Mouse (Mus musculus) liver, embryonic 11.5 days (tissue): ENCODE results near the gene Ddias. TPM values are rescaled to one million over a fixed set of nuclear protein-coding genes. Genes with fewer than 3 reads are reported as not detected.

ENCODE experiments used
- ATAC-seq: fragments of 200-750 bp; cut with Nextera tagmentation; replicated peaks from 2 replicates; pipeline ENCODE4 v1.8.0; 2017; ENCODE audit warnings: moderate number of reproducible peaks, mild to moderate bottlenecking, moderate TSS enrichment, moderate library complexity; ENCODE audit not compliant: low FRiP score
- DNase-seq: peaks from one replicate; pipeline ENCODE4 v3.0.0-alpha.2; 2017; ENCODE audit warnings: low spot score
- H3K27ac ChIP-seq: fragments of 300-500 bp; sonication (generic); 2 replicates; pipeline ENCODE4 v1.5.1; 2014; ENCODE audit warnings: mild to moderate bottlenecking, low read depth, low read length, control low read depth
- H3K27me3 ChIP-seq: fragments of 300-500 bp; sonication (generic); replicated peaks from 2 replicates; pipeline ENCODE4 v1.6.1; 2014; ENCODE audit warnings: low read length, mixed read lengths; ENCODE audit not compliant: control insufficient read depth, insufficient read depth
- H3K36me3 ChIP-seq: fragments of 300-500 bp; sonication (generic); 2 replicates; pipeline ENCODE4 v1.6.1; 2014; ENCODE audit warnings: mild to moderate bottlenecking, low read length, moderate library complexity, mixed read lengths; ENCODE audit not compliant: control insufficient read depth, insufficient read depth
- H3K4me1 ChIP-seq: fragments of 300-500 bp; sonication (generic); replicated peaks from 2 replicates; pipeline ENCODE4 v1.6.1; 2014; ENCODE audit warnings: low read length, mixed read lengths; ENCODE audit not compliant: control insufficient read depth, insufficient read depth
- H3K4me2 ChIP-seq: fragments of 300-500 bp; sonication (generic); 2 replicates; pipeline ENCODE4 v1.6.1; 2014; ENCODE audit warnings: mild to moderate bottlenecking, control low read depth, moderate library complexity
- H3K4me3 ChIP-seq: fragments of 300-500 bp; sonication (generic); 2 replicates; pipeline ENCODE4 v1.5.1; 2014; ENCODE audit warnings: low read depth, low read length, control low read depth
- H3K9ac ChIP-seq: fragments of 300-500 bp; sonication (generic); 2 replicates; pipeline ENCODE4 v1.6.1; 2014; ENCODE audit warnings: low read depth, low read length, control low read depth
- H3K9me3 ChIP-seq: fragments of 300-500 bp; sonication (generic); 2 replicates; pipeline ENCODE4 v1.6.1; 2016; ENCODE audit warnings: low read length, inconsistent platforms, mixed read lengths; ENCODE audit not compliant: control insufficient read depth
- WGBS: fragments of 180-500 bp; shearing (Covaris S2); extraction: QIAGEN DNeasy Blood & Tissue Kit; methylation state at CpG from one replicate; pipeline ENCODE4 v1.1.7; 2014; 5-methylcytosine and 5-hydroxymethylcytosine counted together
- polyA plus RNA-seq: library from polyadenylated mRNA; unstranded; fragments of >200 nt; fragmentation: Nextera tagmentation; extraction: Ambion mirVana; gene quantifications from 2 replicates; pipeline ENCODE4 v1.2.1, GENCODE M21; 2014

Ddias gene
- polyA plus RNA-seq, 1 experiment from 2014 or later: 21.2 TPM

DNA sequence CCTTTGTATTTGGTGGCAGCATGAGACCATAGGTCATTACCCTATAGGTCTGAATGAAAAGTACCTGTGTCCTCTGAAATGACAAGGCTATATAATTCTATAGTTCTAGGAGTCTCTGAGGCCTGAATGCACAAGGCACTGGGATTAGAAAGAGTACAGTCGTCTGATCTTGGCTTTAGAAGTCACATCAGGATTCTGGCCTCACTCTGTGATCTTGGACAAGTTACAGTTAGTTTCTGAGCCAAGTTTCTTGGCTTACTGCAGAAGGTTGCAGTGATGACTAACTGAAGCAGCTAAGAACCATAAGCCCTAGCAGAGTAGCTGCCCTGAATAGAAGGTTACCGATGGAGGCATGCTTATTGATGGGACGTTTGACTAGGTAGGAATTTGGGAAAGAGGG lies 2.0 kb upstream of the Ddias start:
- Histone ChIP-seq H3K4me3 (peak overlapping the region; percentile 63), H3K27ac (peak overlapping the region; percentile 97), H3K9me3 (no peaks in the 10 kb centered on the region), H3K36me3 (peaks cover 3% of the 10 kb centered on the region; the same call in 1 of the 2 replicates), H3K4me2 (peak overlapping the region; percentile 82), H3K27me3 (no peaks in the 10 kb centered on the region), H3K4me1 (peaks cover 27% of the 10 kb centered on the region), H3K9ac (peak overlapping the region; percentile 91)
- DNase-seq: no peak
- ATAC-seq: no peak
- 31% methylated on average over 3 of the region's 3 CpGs for WGBS

DNA sequence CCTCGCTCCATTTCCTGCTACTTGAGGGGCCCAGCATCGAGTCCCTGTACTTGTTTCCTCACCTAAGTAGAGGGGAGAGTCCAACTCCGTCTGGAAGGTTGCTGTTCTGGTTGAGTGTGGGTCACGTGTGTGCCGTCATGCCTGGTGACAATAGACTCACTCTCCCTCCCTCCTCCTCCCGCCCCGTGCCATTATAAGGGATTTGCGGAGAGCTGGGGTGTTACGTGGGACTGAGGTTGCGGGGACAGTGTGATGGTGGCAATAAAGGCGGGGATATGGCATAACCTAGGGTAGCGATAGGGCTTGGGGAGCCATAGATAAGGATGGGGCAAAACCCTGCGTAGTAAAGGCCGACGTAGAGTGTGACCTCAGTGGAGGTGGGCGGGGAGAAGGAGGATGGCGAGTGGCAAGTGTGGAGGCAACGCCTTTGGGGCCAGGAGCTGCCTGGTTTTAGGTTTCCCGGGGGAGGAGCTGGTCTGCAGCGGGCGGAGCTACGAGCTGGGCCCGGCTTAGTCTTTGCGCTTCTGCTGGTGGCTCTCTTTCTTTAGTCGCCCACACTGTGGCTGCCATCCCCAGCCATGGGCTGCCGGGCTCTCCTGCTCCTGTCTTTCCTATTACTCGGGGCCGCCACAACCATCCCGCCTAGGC lies 838 bp upstream of the Ddias start:
- peak overlapping the region; percentile 91 for H3K9ac ChIP-seq
- H3K27ac ChIP-seq: peak overlapping the region; percentile 97
- H3K27me3 ChIP-seq: no peaks in the 10 kb centered on the region
- H3K4me1 ChIP-seq: peaks cover 24% of the 10 kb centered on the region
- peak; percentile 89 for DNase-seq
- WGBS: 0% methylated on average over 28 of the region's 29 CpGs
- H3K4me3 ChIP-seq: peak overlapping the region; percentile 63
- peaks cover 3% of the 10 kb centered on the region; the same call in 1 of the 2 replicates for H3K36me3 ChIP-seq
- H3K4me2 ChIP-seq: peak overlapping the region; percentile 82
- no peaks in the 10 kb centered on the region for H3K9me3 ChIP-seq
- ATAC-seq: peak; percentile 91

DNA sequence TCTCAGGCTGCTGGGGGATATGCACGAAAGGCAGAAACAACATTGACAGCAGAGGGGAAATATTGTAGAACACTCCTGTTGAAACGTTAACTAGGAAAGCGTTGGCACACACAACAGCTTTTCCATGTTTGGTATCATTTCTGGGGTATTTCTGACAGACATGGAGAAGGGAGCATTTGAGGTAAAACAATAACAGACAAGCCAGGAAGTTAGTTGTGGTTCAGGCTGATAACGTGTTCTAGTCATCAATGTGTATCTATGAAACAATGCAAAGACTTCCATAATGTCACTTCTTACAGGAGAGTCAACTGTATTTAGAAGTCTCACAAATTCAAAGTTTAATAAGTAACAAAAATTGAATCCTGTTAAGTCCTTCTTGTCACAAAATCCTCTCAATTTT lies 2.5 kb downstream of the Ddias start:
- H3K4me2 ChIP-seq: no peak overlapping the region
- WGBS: 83% methylated on average over 4 of the region's 4 CpGs
- no peak overlapping the region for H3K27ac ChIP-seq
- peaks cover 10% of the 10 kb centered on the region for H3K4me1 ChIP-seq
- H3K27me3 ChIP-seq: no peaks in the 10 kb centered on the region
- DNase-seq (no peak), ATAC-seq (no peak)
- H3K9me3 ChIP-seq: no peaks in the 10 kb centered on the region
- H3K9ac ChIP-seq: no peak overlapping the region
- peaks cover 3% of the 10 kb centered on the region; the same call in 1 of the 2 replicates for H3K36me3 ChIP-seq
- no peak overlapping the region for H3K4me3 ChIP-seq

DNA sequence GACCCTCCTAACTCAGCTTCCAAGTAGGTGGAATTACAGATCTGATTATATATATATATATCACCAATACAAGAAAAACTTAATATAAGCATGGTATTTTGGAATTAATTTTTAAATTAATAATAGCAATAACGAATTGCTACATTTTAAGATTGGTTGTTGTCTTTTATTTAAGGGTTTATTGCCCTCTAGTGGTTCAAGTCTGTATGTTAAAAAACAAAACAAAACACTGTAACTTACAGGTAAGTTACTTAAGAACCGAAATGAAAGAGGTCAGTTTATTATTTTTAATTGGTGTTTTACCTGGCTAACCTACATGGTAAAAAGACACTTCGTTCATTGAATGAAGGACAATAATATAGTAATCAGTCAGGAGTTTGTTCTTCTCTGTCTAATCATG lies 3.9 kb downstream of the Ddias start:
- Histone ChIP-seq H3K9me3 (no peaks in the 10 kb centered on the region), H3K9ac (no peak overlapping the region), H3K36me3 (peaks cover 3% of the 10 kb centered on the region; the same call in 1 of the 2 replicates), H3K27ac (no peak overlapping the region), H3K27me3 (no peaks in the 10 kb centered on the region), H3K4me1 (peaks cover 3% of the 10 kb centered on the region), H3K4me2 (no peak overlapping the region), H3K4me3 (no peak overlapping the region)
- WGBS: 76% methylated on average over 3 of the region's 3 CpGs
- ATAC-seq: no peak
- no peak for DNase-seq

DNA sequence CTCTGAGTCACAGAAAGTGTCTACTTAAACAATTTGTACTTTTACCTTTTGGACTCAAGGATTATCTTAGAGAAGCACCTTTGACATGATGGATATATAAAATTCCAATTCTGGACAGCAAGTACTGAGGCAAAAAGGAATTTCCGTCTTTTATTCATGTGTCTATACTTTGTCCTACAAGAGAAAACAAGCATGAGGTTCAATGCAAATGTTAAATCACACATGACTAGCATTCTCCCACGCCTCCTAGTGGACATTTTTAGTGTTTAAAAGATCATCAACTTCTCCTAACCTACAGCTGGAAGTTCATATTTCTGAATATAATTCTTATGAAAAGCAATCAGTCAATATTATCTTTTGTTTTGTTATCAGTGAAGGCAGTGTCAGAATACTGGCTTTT lies 7.5 kb downstream of the Ddias start:
- ATAC-seq (no peak), DNase-seq (no peak)
- no peaks in the 10 kb centered on the region for H3K4me1 ChIP-seq
- H3K27me3 ChIP-seq: no peaks in the 10 kb centered on the region
- H3K27ac ChIP-seq: no peak overlapping the region
- 40% methylated on average over 2 of the region's 2 CpGs for WGBS
- no peak overlapping the region for H3K4me2 ChIP-seq
- H3K9me3 ChIP-seq: no peaks in the 10 kb centered on the region
- H3K9ac ChIP-seq: no peak overlapping the region
- no peaks in the 10 kb centered on the region for H3K36me3 ChIP-seq
- no peak overlapping the region for H3K4me3 ChIP-seq

DNA sequence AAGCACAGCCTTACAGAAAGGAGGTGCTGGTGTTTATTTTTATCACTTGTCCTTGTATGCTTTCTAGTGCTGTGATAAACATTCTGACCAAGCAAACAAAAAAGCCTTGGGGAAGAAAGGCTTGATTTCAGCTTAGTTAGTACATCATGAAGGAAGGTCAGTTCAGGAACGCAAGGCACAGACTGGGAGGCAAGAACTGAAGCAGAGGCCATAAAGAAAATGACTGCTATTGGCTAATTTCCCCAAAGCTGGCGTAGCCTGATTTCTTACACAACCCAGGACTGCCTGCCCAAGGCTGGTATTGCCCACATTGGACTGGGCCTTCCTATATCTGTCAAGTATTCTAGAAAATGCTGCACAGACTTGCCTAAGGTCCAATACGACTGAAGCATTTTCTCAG lies 25.8 kb downstream of the Ddias start:
- Histone ChIP-seq H3K27ac (no peak overlapping the region), H3K36me3 (no peaks in the 10 kb centered on the region), H3K4me2 (no peak overlapping the region), H3K9me3 (no peaks in the 10 kb centered on the region), H3K27me3 (no peaks in the 10 kb centered on the region), H3K4me1 (no peaks in the 10 kb centered on the region), H3K4me3 (no peak overlapping the region), H3K9ac (no peak overlapping the region)
- 76% methylated on average over 3 of the region's 3 CpGs for WGBS
- DNase-seq: no peak
- no peak for ATAC-seq

DNA sequence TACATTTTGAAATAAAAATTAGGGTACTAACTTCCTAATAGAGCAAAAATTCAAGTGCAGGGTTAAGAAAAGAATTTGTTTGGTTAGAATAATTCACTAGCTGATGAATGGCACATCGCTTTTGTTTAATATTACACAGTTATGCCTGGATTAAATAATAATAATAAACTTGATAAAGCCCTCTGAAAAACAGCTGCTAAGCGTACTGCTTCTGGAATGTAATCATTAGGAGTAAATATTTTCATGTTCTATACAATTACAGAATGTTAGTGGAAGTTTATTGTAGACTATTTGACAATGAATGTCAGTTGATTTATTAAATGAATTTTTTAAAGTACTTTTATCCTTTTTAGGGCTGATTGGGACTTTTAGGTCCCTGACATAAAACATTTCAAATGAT lies 31.8 kb downstream of the Ddias start:
- Histone ChIP-seq H3K4me3 (no peak overlapping the region), H3K9me3 (no peaks in the 10 kb centered on the region), H3K4me1 (no peaks in the 10 kb centered on the region), H3K27ac (no peak overlapping the region), H3K27me3 (no peaks in the 10 kb centered on the region), H3K36me3 (no peaks in the 10 kb centered on the region), H3K4me2 (no peak overlapping the region), H3K9ac (no peak overlapping the region)
- 68% methylated on average over 2 of the region's 2 CpGs for WGBS
- ATAC-seq (no peak), DNase-seq (no peak)

DNA sequence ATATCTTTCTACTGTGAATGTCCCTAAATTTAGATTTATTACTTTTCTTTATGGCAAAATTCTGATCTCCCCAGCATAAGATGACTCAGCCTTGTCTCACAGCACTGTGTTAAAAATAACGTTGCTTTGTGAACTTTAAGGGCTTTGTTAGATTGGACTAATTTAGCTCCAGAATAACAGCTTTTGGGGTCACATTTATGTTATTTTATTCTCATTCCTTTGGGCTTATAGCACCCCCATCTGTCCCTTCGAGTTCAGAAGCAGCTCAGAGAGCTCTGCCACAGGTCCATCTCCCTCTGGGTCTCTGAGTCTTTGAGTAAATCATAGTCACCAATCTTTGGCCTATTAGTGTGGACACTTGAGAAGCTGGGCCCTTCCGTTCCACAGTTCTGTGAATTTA lies 36.1 kb downstream of the Ddias start:
- H3K4me3 ChIP-seq: no peak overlapping the region
- H3K9me3 ChIP-seq: no peaks in the 10 kb centered on the region
- no peak overlapping the region for H3K4me2 ChIP-seq
- H3K36me3 ChIP-seq: no peaks in the 10 kb centered on the region
- no peak overlapping the region for H3K9ac ChIP-seq
- ATAC-seq (no peak), DNase-seq (no peak)
- WGBS: 73% methylated on average over 3 of the region's 3 CpGs
- H3K27ac ChIP-seq: no peak overlapping the region
- no peaks in the 10 kb centered on the region for H3K27me3 ChIP-seq
- no peaks in the 10 kb centered on the region for H3K4me1 ChIP-seq

DNA sequence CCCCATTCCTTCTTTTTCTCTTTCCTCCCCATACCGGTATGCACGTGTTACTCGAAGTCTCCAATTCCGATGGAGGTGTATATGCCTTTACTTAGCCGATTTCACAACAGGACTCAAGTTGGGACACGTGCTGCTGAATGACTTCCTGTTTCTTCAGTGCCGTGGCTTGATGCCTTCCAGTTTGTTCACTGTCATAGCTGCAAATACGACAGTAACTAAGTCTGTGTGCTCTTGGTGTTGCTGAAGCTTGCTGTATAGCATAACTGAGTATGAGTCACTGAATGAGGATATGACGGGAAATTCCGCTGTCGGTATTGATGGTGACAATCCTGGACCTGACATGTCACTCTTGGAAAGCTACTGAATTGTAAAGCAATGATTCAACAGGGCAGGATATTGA lies 36.8 kb downstream of the Ddias start:
- 71% methylated on average over 11 of the region's 11 CpGs for WGBS
- Histone ChIP-seq H3K4me1 (no peaks in the 10 kb centered on the region), H3K4me3 (no peak overlapping the region), H3K27ac (no peak overlapping the region), H3K9me3 (no peaks in the 10 kb centered on the region), H3K36me3 (no peaks in the 10 kb centered on the region), H3K27me3 (no peaks in the 10 kb centered on the region), H3K4me2 (no peak overlapping the region), H3K9ac (no peak overlapping the region)
- DNase-seq (no peak), ATAC-seq (no peak)
